Mouse (Mus musculus) left cerebral cortex, adult 2 months (tissue): ENCODE measurements at regions not wholly inside any gene's neighbourhood (a gene's known extent, or its start where the extent isn't known, plus 50 kb on each side); places are given as distances from the start of the nearest gene placed in this dataset.

Source experiments
- DNase-seq, 2 experiments: peaks; one replicate each; pipeline ENCODE4 v3.0.0; 2021 to 2022; ENCODE audit warnings: low spot score in 2 of 2, mixed read lengths in 1 of 2; ENCODE audit errors: extremely low spot score in 1 of 2
- H3K27ac ChIP-seq: fragments of 200-600 bp; 2 replicates; pipeline ENCODE4 v1.8.1; 2022
- H3K4me3 ChIP-seq: fragments of 200-600 bp; 2 replicates; pipeline ENCODE4 v1.8.1; 2022
- CTCF ChIP-seq: fragments of 200-600 bp; IDR thresholded peaks from 2 replicates; pipeline ENCODE4 v1.8.1; 2022; ENCODE audit warnings: antibody characterized with exemption, mild to moderate bottlenecking, moderate library complexity
- intact Hi-C: fragments of 180-260 bp; cut with DNase I; formaldehyde crosslinking; loops from one replicate; pipeline ENCODE4 v1.15.1; 2025

DNA sequence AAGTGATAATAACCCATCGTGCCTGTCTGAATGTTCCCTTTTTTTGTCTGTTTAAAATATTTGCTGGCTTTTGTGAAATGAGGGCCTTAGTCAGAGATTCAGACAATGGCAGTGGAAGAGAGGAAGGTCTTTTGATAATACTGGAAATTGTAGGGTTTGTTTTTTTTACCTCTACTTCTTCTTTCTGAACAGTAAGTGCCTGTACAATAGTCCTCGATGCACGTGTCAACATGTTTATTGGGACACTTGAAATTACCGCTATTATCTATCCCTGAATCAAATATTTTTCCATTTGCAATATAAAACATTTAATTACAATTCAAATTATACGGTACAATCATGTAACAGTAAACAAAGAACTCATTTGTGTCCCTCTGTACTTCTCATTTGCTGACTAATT is 733.5 kb downstream of the Fam19a2 start:
- TF ChIP-seq CTCF = no peak
- intact Hi-C loops = no loop called here
- no peak for DNase-seq
- Histone ChIP-seq H3K27ac (no peak overlapping the region), H3K4me3 (no peak overlapping the region)

DNA sequence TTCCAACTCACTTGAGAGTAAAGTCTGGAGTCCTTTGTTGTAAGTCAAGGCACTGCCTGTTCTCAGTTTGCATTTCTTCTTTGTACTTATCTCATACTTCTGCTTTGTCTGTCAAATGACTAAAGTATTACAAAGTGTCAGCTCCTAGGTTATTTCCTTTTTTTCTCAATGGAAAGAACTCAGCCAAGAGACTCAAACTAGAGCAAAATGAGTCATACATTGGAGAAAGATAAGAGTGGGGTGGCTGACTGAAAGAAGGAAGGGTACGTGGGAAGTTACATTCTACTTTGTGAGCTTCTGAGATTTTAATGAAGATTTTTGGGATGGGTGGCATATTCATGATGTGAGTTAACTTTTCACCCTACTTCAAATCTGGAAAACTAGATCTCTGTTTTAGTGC is 735.2 kb downstream of the Fam19a2 start:
- Histone ChIP-seq H3K4me3 (no peak overlapping the region), H3K27ac (no peak overlapping the region)
- no peak for DNase-seq
- intact Hi-C loops = no loop called here
- no peak for TF ChIP-seq CTCF

DNA sequence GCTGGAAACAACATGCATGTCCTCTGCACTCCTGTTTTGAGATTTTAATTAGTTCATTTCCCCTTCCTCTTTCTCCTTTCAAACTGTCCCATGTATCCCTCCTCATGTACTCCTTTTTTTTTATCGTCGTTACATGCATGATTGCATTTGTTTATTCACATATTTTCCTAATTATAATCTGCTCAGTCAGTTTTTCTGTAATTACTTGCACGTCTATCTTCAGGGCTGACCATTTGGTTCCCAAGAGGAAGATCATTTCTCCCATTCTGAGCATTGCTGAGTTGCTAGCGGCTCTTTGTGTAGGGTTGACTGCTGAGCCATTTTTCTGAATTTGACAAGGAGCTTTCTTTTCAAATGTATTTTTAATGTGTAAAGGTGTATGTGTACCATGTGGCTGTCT is 781.2 kb downstream of the Fam19a2 start:
- intact Hi-C loops = no loop called here
- no peak for TF ChIP-seq CTCF
- no peak overlapping the region for H3K27ac ChIP-seq
- DNase-seq = no peak
- no peak overlapping the region for H3K4me3 ChIP-seq

DNA sequence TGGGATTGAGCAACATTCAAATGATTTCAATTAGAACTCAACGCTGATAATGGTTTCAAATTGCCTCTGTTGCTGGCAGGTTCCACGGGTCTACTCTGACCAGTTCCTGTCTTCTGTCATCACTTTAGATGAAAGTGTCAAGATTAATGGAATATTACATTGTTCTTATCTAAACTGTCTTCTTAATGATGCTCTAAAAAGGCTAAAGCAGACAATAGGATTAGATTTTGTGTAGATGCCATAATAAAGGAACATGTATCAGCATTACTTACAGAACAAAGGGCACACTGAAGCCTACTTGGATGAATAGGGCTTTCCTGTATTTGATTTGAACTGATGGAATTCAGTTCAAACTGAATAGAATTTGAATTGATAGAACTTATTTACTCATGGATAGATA is 782.0 kb downstream of the Fam19a2 start:
- Histone ChIP-seq H3K27ac (no peak overlapping the region), H3K4me3 (no peak overlapping the region)
- no peak for DNase-seq
- no peak for TF ChIP-seq CTCF
- intact Hi-C loops = no loop called here

DNA sequence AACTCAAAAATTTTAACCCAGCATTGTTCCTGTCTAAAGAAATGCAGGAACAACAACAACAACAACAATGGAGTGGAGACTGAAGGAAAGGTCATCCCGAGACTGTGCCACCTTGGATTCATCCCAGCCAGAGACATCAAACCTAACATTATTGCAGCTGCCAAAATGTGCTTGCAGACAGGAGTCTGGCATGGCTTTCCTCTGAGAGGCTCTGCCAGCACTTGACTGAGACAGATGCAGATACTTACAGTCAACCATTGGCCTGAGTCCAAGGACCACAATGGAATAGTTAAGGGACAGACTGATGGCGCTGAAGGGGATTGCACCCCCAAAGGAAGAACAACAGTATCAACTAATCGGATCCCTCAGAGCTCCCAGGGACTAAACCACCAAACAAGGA is 819.0 kb downstream of the Fam19a2 start:
- no peak for DNase-seq
- Histone ChIP-seq H3K27ac (no peak overlapping the region), H3K4me3 (no peak overlapping the region)
- TF ChIP-seq CTCF = no peak
- intact Hi-C loops = no loop called here

DNA sequence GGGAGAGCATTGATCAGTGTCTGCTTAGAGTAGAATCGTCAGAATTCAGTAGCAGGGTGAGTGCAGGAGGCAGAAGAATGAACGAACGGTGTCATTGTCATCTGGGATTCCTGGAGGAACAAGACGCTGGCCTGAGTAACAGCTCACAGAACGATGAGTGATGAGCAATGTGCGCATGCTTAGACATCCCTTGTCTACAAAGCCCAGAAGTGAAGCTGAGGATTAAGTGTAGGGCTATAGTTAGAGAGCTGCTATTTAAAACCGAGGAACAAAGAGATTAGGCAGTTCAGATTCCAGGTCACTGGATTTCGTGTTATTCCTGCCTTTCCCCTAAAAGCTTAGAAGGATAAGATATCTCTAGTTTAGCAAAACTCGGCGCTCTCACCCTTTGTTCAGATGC is 826.8 kb downstream of the Fam19a2 start:
- no peak for DNase-seq
- no peak overlapping the region for H3K27ac ChIP-seq
- no peak for TF ChIP-seq CTCF
- intact Hi-C loops = no loop called here
- H3K4me3 ChIP-seq = no peak overlapping the region

DNA sequence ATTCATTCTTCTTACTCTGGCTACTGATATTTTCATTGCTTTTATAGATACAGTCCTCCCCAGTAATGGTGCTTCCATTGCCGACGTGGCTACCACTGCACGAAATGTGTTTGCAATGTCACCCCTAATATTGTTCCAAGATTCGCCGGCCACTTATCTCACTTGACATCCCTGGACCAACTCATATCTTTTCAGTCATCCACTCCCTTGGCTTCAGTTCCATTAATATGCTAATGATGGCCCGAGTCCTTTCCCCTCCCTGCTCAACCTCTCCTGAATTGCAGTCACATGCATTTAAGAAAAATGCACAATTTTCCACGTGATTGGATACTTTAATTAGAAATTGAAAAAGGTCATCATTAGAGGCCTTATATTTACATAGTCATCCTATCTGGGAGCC is 827.6 kb downstream of the Fam19a2 start:
- H3K27ac ChIP-seq = no peak overlapping the region
- intact Hi-C loops = no loop called here
- no peak for TF ChIP-seq CTCF
- H3K4me3 ChIP-seq = no peak overlapping the region
- no peak for DNase-seq

DNA sequence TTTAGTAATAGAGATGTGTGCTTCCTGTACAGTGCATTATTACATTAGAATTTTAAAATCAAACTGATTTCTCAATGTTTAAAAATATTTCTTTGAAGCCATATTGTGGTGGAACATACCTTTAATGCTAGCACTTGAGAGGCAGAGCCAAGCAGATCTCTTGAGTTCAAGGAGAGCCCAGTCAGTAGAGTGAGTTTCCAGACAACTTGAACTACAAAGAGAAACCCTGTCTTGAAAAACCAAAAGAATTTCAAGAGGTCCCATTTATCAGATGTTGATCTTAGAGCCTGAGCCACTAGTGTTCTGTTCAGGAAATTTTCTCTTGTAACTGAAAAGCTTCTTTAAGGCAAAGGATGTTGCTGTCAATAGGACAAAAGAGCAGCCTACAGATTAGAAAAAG is 855.8 kb downstream of the Fam19a2 start:
- Histone ChIP-seq H3K27ac (no peak overlapping the region), H3K4me3 (no peak overlapping the region)
- DNase-seq = no peak
- no peak for TF ChIP-seq CTCF
- intact Hi-C loops = no loop called here

DNA sequence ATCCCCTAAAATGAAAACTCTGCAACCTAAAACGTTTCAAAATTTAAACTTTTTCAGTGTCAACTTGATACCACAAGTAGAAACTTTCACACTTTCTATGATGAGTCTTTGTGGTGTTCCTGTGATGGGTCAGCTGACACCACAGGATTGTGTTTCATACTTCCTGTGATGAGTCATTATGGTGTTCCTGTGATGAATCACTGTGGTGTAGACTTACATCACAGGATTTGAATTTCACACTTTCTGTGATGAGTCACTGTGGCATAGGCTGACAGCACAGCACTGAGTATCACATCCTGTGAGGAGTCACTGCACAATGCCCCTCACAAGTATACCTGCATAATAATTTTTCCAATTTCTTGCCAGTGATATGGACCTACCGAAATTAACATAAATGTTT is 874.7 kb downstream of the Fam19a2 start:
- Histone ChIP-seq H3K4me3 (no peak overlapping the region), H3K27ac (no peak overlapping the region)
- no peak for TF ChIP-seq CTCF
- intact Hi-C loops = no loop called here
- DNase-seq = no peak

DNA sequence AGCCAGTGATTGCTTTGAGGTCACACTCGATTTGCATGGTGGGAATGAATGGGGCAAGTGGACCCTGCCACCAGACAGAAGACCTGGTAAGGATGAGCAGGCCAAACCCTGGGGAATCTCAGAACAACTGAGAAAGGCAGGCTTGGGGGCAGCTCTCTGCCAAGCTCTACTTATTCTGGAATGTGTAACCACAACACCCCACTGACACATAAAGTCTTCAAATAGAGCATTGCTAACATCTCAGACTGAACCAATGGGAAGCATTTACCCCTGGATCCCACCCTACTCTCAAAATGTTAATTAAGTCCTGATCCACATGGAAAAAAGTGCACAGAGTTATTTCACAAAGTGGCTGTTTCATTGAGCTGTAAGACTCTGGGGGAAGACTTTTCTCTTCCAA is 878.5 kb downstream of the Fam19a2 start:
- intact Hi-C loops = no loop called here
- no peak for DNase-seq
- no peak for TF ChIP-seq CTCF
- no peak overlapping the region for H3K4me3 ChIP-seq
- no peak overlapping the region for H3K27ac ChIP-seq

DNA sequence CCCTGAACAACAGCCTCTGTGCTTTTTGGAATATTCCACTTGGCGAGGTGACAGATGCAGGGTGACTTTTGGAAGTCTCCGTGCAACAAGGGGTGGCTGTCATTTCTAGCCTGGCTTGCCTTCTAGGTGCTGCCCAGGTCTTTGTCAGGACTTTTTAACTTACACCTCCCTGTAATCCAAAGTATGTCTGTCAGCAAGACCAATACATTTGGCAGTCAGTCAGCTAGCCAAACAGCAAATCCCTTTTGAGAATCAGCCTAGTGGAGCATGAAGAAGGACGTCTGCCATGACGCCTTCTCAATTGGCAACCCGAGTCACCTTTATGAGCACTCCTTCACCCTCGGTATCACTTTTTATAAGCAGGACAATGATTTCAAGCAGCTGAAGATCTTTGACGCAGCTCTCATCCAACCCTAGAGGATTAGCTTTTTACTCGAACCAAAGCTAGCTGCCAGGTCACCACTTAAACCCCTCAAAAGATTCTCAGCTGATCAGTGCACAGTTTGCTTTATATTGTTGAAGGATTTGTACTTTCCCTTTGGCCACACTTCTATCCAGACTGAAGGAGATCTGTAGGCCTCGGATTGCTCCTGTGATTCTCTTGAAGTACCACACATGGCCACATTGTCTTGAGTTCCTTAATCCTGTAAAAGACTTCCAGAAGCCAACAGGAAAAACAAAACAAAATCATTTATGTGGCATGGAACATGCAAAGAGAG is 883.1 kb downstream of the Fam19a2 start:
- H3K27ac ChIP-seq = no peak overlapping the region
- no peak overlapping the region for H3K4me3 ChIP-seq
- TF ChIP-seq CTCF = no peak
- intact Hi-C loops = no loop called here
- no peak for DNase-seq

DNA sequence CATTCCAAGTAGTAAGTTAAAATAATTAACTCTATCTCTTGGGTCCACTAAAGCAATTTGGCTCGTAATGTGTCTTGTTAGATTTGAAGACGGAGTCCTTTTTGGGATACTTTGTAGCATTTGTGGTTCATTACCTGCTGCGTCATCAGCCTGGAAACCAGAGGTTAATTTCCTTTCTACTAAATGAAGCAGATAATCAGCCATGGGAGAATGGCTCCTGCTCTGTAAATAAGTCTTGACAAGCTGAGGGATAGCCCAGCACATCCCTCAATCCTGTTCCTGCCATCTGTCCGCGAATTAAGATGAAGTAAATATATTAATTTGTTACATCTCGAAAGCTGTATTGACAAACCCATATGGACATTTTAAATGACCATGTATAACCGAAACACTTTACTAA is 899.6 kb downstream of the Fam19a2 start:
- Histone ChIP-seq H3K27ac (no peak overlapping the region), H3K4me3 (no peak overlapping the region)
- TF ChIP-seq CTCF = no peak
- intact Hi-C loops = no loop called here
- no peak for DNase-seq

DNA sequence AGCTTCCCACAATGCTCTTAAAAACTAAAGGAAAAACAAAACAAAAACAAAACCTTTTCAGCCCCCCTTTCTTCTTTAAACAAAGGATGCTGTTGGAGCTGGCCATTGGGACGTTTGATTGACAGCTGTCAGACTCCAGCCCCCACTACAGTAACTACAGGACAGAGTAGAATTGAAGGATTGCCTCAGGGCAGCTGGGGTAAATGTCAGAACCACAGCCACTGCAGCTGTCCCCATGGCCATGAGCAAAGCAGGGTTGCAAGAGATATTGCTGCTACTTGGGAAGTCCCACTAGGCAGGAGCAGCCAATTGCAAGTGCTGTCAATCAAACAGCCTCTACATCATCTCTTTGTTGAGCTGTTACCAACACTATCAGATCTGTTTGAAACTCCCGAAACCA is 911.8 kb downstream of the Fam19a2 start:
- no peak for DNase-seq
- no peak for TF ChIP-seq CTCF
- Histone ChIP-seq H3K27ac (no peak overlapping the region), H3K4me3 (no peak overlapping the region)
- intact Hi-C loops = no loop called here
